Mouse (Mus musculus) CH12.LX (cell line): Measurements from ENCODE around the gene Dnase2a. TPM values are rescaled to one million over a fixed set of nuclear protein-coding genes. Genes with fewer than 3 reads are reported as not detected.

ENCODE experiments used
- DNase-seq: peaks from one replicate; pipeline ENCODE4 v3.0.0-alpha.2; 2013; ENCODE audit errors: extremely low read depth
- H3K27ac ChIP-seq: 2 replicates; pipeline ENCODE4 v1.5.1; 2012; ENCODE audit warnings: low read depth, mild to moderate bottlenecking, control low read depth, moderate library complexity; ENCODE audit not compliant: insufficient read depth
- H3K27me3 ChIP-seq: replicated peaks from 2 replicates; pipeline ENCODE3; 2012; ENCODE audit warnings: inconsistent platforms
- H3K36me3 ChIP-seq, 2 experiments: replicated peaks in 1 of 2; 2 replicates each; pipeline versions ENCODE3 to v1.6.1; 2012; ENCODE audit warnings: inconsistent platforms in 1 of 2, low read length in 1 of 2, mild to moderate bottlenecking in 1 of 2, mixed read lengths in 1 of 2, moderate library complexity in 1 of 2; ENCODE audit not compliant: control insufficient read depth in 1 of 2, insufficient read depth in 1 of 2
- H3K4me1 ChIP-seq, 2 experiments: 2 replicates each; pipeline ENCODE4 v1.6.1; 2012; ENCODE audit warnings: inconsistent platforms in 1 of 2, moderate library complexity in 1 of 2; ENCODE audit not compliant: insufficient read depth in 2 of 2, control insufficient read depth in 1 of 2
- H3K4me2 ChIP-seq: 2 replicates; pipeline ENCODE4 v1.6.1; 2012; ENCODE audit warnings: low read depth, mild to moderate bottlenecking, control low read depth; ENCODE audit not compliant: poor library complexity, insufficient read depth, severe bottlenecking
- H3K4me3 ChIP-seq, 3 experiments: fragments of 150-350 bp in 1 of 3; sonication (generic) in 1 of 3; replicated peaks in 1 of 3; 2 replicates each; pipeline versions ENCODE3 to v1.5.1; 2011 to 2012; ENCODE audit warnings: low read depth in 2 of 3, low read length in 2 of 3, mild to moderate bottlenecking in 2 of 3, moderate library complexity in 2 of 3, control low read depth in 1 of 3, improper control_type of control experiment in 1 of 3, inconsistent platforms in 1 of 3, mixed read lengths in 1 of 3; ENCODE audit not compliant: poor library complexity in 1 of 3
- H3K79me2 ChIP-seq: replicated peaks from 2 replicates; pipeline ENCODE4 v1.6.1; 2012; ENCODE audit warnings: mild to moderate bottlenecking, moderate library complexity; ENCODE audit not compliant: control insufficient read depth, poor library complexity, insufficient read depth, severe bottlenecking; ENCODE audit errors: extremely low read depth
- H3K9ac ChIP-seq: 2 replicates; pipeline ENCODE4 v1.6.1; 2012; ENCODE audit warnings: low read depth, mild to moderate bottlenecking, control low read depth, moderate library complexity; ENCODE audit not compliant: insufficient read depth
- H3K9me3 ChIP-seq: replicated peaks from 2 replicates; pipeline ENCODE3; 2012; ENCODE audit warnings: low read length, inconsistent platforms, mixed read lengths
- CHD2 ChIP-seq: IDR thresholded peaks from 2 replicates; pipeline ENCODE4 v1.6.1; 2011; ENCODE audit warnings: low read length, improper control_type of control experiment
- E2F4 ChIP-seq: IDR thresholded peaks from 2 replicates; pipeline ENCODE4 v1.6.1; 2011; ENCODE audit warnings: low read depth, low read length, improper control_type of control experiment; ENCODE audit not compliant: insufficient replicate concordance
- ETS1 ChIP-seq: conservative IDR thresholded peaks from 2 replicates; pipeline ENCODE4 v1.6.1; 2012; ENCODE audit warnings: low read depth, mild to moderate bottlenecking, inconsistent platforms, low read length, improper control_type of control experiment, moderate library complexity
- HCFC1 ChIP-seq: IDR thresholded peaks from 2 replicates; pipeline ENCODE4 v1.6.1; 2012; ENCODE audit warnings: low read depth, mild to moderate bottlenecking, inconsistent platforms, low read length, improper control_type of control experiment
- IRF4 ChIP-seq: IDR thresholded peaks from 2 replicates; pipeline ENCODE4 v1.6.1; 2014; ENCODE audit warnings: low read depth, mild to moderate bottlenecking, inconsistent platforms, low read length, improper control_type of control experiment
- JUND ChIP-seq: conservative IDR thresholded peaks from 2 replicates; pipeline ENCODE4 v1.6.1; 2011; ENCODE audit warnings: low read depth, low read length, improper control_type of control experiment
- KAT2A ChIP-seq: IDR thresholded peaks from 2 replicates; pipeline ENCODE4 v1.6.1; 2012; ENCODE audit warnings: low read length, improper control_type of control experiment, inconsistent platforms; ENCODE audit not compliant: insufficient replicate concordance
- MAFK ChIP-seq: IDR thresholded peaks from 2 replicates; pipeline ENCODE4 v1.6.1; 2011; ENCODE audit warnings: low read length, improper control_type of control experiment; ENCODE audit not compliant: insufficient replicate concordance
- MAX ChIP-seq: IDR thresholded peaks from 2 replicates; pipeline ENCODE4 v1.6.1; 2011; ENCODE audit warnings: low read length, improper control_type of control experiment
- MAZ ChIP-seq: IDR thresholded peaks from 2 replicates; pipeline ENCODE4 v1.6.1; 2012; ENCODE audit warnings: low read depth, mild to moderate bottlenecking, inconsistent platforms, low read length, improper control_type of control experiment, moderate library complexity
- MEF2A ChIP-seq: IDR thresholded peaks from 2 replicates; pipeline ENCODE4 v1.6.1; 2014; ENCODE audit warnings: low read depth, mild to moderate bottlenecking, inconsistent platforms, low read length, improper control_type of control experiment, borderline replicate concordance
- PAX5 ChIP-seq: IDR thresholded peaks from 2 replicates; pipeline ENCODE4 v1.6.1; 2012; ENCODE audit warnings: low read length, inconsistent platforms, mixed read lengths
- POLR2AphosphoS2 ChIP-seq: IDR thresholded peaks from 2 replicates; pipeline ENCODE4 v1.6.1; 2011; ENCODE audit warnings: low read depth, low read length, improper control_type of control experiment
- RAD21 ChIP-seq: IDR thresholded peaks from 2 replicates; pipeline ENCODE4 v1.6.1; 2011; ENCODE audit warnings: low read depth, mild to moderate bottlenecking, low read length, improper control_type of control experiment, moderate library complexity
- RCOR1 ChIP-seq: conservative IDR thresholded peaks from 2 replicates; pipeline ENCODE4 v1.6.1; 2012; ENCODE audit warnings: low read depth, mild to moderate bottlenecking, inconsistent platforms, low read length, improper control_type of control experiment
- TBP ChIP-seq: conservative IDR thresholded peaks from 2 replicates; pipeline ENCODE4 v1.6.1; 2011; ENCODE audit warnings: low read depth, low read length, improper control_type of control experiment
- TCF12 ChIP-seq: IDR thresholded peaks from 2 replicates; pipeline ENCODE4 v1.6.1; 2014; ENCODE audit warnings: low read depth, mild to moderate bottlenecking, inconsistent platforms, low read length, improper control_type of control experiment
- USF1 ChIP-seq: IDR thresholded peaks from 2 replicates; pipeline ENCODE4 v1.6.1; 2014; ENCODE audit warnings: low read depth, mild to moderate bottlenecking, inconsistent platforms, low read length, improper control_type of control experiment
- USF2 ChIP-seq: conservative IDR thresholded peaks from 2 replicates; pipeline ENCODE4 v1.6.1; 2011; ENCODE audit warnings: low read depth, low read length, improper control_type of control experiment
- ZC3H11A ChIP-seq: IDR thresholded peaks from 2 replicates; pipeline ENCODE4 v1.6.1; 2012; ENCODE audit warnings: low read depth, mild to moderate bottlenecking, inconsistent platforms, low read length, improper control_type of control experiment
- ZKSCAN1 ChIP-seq: IDR thresholded peaks from 2 replicates; pipeline ENCODE4 v1.6.1; 2012; ENCODE audit warnings: low read depth, inconsistent platforms, low read length, improper control_type of control experiment, borderline replicate concordance
- ZMIZ1 ChIP-seq: IDR thresholded peaks from 2 replicates; pipeline ENCODE4 v1.6.1; 2012; ENCODE audit warnings: low read depth, mild to moderate bottlenecking, inconsistent platforms, low read length, improper control_type of control experiment
- dilution Hi-C: fragments of 300-500 bp; cut with MboI; formaldehyde crosslinking; loops from 2 replicates; pipeline ENCODE4 v1.14.3; 2020; ENCODE audit warnings: low sequenced_read_pairs; ENCODE audit not compliant: extremely low pct_unique_long_range_greater_than_20kb, extremely low pct_ligation_motif_present
- in situ Hi-C: fragments of 300-500 bp; cut with MboI; formaldehyde crosslinking; loops from 3 replicates; pipeline ENCODE4 v1.14.3; 2019; ENCODE audit warnings: low sequenced_read_pairs, low pct_ligation_motif_present, low pct_unique_long_range_greater_than_20kb, mixed read lengths
- polyA plus RNA-seq: library from polyadenylated mRNA; unstranded; fragments of >175 nt; gene quantifications from 2 replicates; pipeline ENCODE4 v1.2.1, GENCODE M21; 2012; ENCODE audit warnings: low read depth; ENCODE audit not compliant: insufficient read length
- total RNA-seq, 2 experiments: library from RNA; depleted of rRNA; stranded (reverse); fragments of 300-350 nt in 1 of 2; fragments of >200 nt in 1 of 2; gene quantifications; 2 replicates each; pipeline ENCODE4 v1.2.3; 2012 to 2014

Gene Dnase2a
- total and polyA plus RNA-seq, 3 experiments: 12.8 to 25.4 (median 15.0) TPM

DNA sequence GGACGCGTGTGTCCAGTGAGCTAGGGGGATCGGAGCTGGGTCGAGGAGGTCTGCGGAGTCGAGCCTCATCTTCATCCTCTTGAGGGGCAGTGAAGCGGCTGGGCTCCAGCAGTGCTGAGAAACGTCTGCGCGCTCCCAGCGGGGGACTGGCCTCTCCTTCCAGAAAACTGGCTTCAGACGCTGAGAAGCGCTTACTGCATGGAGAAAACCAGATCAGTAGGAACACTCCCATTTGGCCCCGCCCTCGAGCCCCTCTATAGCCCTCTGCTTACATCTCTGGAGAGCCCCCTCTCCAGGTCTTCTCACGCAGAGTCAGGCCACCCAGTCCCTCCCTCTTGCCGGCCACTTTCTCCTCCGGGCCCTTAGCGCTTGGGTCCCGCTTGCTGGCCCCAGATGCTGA, 9.4 kb downstream of the Dnase2a start:
- H3K36me3 ChIP-seq: peaks cover 5 to 30% of the 10 kb centered on the region in 2 experiments
- H3K79me2 ChIP-seq: no peaks in the 10 kb centered on the region
- TF ChIP-seq USF1 (no peak), ETS1 (no peak), HCFC1 (no peak), E2F4 (no peak), MAZ (no peak), MAX (no peak)
- H3K4me3 ChIP-seq: no peak overlapping the region
- H3K9ac ChIP-seq: no peak overlapping the region
- peaks cover 6% of the 10 kb centered on the region for H3K9me3 ChIP-seq
- H3K27me3 ChIP-seq: no peaks in the 10 kb centered on the region
- in situ Hi-C loops: no loop called here
- H3K27ac ChIP-seq: no peak overlapping the region
- DNase-seq: no peak
- dilution Hi-C loops: no loop called here
- no peaks in the 10 kb centered on the region for H3K4me1 ChIP-seq
- H3K4me2 ChIP-seq: no peak overlapping the region

GRCm38 (mm10) chr8:84918646-84919045, 10.3 kb downstream of the Dnase2a start:
- TF ChIP-seq MEF2A (no peak), RAD21 (no peak), CHD2 (no peak), JUND (no peak), TCF12 (no peak), E2F4 (no peak), ZKSCAN1 (no peak)
- Histone ChIP-seq H3K4me3 (no peak overlapping the region), H3K27me3 (no peaks in the 10 kb centered on the region), H3K36me3 (peaks cover 0 to 23% of the 10 kb centered on the region in 2 experiments), H3K4me1 (peaks cover 0 to 3% of the 10 kb centered on the region in 2 experiments; a peak in 1 of 4 replicates), H3K9me3 (peaks cover 2% of the 10 kb centered on the region), H3K4me2 (no peak overlapping the region), H3K27ac (no peak overlapping the region), H3K79me2 (no peaks in the 10 kb centered on the region), H3K9ac (no peak overlapping the region)
- dilution Hi-C loops (no loop called here), in situ Hi-C loops (no loop called here)
- no peak for DNase-seq

DNA sequence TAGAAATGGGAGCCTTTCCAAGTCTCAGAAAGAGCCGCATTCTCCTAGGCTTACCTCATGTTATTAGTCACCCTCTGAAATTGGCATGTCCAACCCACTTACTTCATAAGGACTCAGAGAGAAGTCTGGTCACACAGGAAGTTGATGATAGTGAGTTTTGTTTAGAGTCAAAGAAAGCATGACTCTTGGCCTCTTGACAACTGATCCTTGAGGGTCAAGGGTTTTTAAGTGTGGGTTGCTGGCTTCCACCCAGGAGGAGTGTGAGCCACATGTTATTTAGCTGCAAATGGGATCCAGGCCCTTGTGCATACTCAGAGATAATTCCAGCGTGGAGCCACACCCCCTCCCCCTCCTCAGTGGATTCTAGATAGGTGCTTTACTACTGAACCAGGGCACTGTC, 13.2 kb downstream of the Dnase2a start:
- no peak for TF ChIP-seq USF2
- TF ChIP-seq RCOR1: no peak
- no peak for TF ChIP-seq ZC3H11A
- TF ChIP-seq IRF4: no peak
- no peak for TF ChIP-seq ETS1
- TF ChIP-seq ZMIZ1: no peak
- no peak for TF ChIP-seq USF1
- no peak for TF ChIP-seq MEF2A
- TF ChIP-seq PAX5: no peak
- TF ChIP-seq TBP: no peak
- no peak for TF ChIP-seq POLR2AphosphoS2
- no peak for TF ChIP-seq ZKSCAN1
- no peak for TF ChIP-seq MAFK
- no peak for TF ChIP-seq KAT2A
- TF ChIP-seq, all 38 proteins: peak for 0
- Histone ChIP-seq H3K4me3 (no peak overlapping the region), H3K27me3 (peaks cover 2% of the 10 kb centered on the region), H3K27ac (no peak overlapping the region), H3K4me2 (no peak overlapping the region), H3K9ac (no peak overlapping the region), H3K4me1 (peaks cover 0 to 3% of the 10 kb centered on the region in 2 experiments; a peak in 1 of 4 replicates), H3K9me3 (no peaks in the 10 kb centered on the region), H3K36me3 (peaks cover 0 to 6% of the 10 kb centered on the region in 2 experiments), H3K79me2 (no peaks in the 10 kb centered on the region)
- dilution Hi-C loops: no loop called here
- DNase-seq: no peak
- in situ Hi-C loops: no loop called here
